Mouse (Mus musculus) T-helper 1 cell (primary cell): ENCODE measurements around the gene Olfr782.
"Not testable (repeated sequence)": the region's sequence is repeated elsewhere in the genome, so short reads cannot be mapped to it uniquely, and the experiment has no call there.

Source experiments
- in situ Hi-C: fragments of 300-600 bp; cut with MboI, MseI; formaldehyde crosslinking; loops from one replicate; pipeline ENCODE4 v1.15.1; 2025; ENCODE audit warnings: high pct_unique_total_duplicates

Olfr782 gene

DNA sequence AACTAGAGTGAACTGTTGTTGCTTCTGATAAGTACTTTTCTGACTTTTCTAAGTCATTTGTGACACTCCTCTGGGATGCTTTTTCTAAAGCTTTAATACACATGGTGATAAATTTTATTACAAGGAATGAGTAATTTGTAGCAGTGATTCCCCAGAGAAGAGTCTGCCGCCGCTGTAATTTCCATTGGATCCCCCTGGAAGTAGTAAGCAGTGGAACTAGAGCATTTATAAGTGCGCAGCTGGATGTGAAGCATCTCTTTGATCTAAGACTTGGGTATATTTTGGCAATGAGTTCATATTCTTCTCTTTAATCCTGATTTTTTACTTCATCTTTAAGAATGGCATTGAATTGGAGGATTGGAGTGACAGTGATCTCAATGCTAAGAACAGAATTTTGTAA, at the start of gene Olfr782:
Olfr782 (plus strand) TSS at position 301 of the 400 bp plus-strand sequence.
- in situ Hi-C loops, result no loop called here

DNA sequence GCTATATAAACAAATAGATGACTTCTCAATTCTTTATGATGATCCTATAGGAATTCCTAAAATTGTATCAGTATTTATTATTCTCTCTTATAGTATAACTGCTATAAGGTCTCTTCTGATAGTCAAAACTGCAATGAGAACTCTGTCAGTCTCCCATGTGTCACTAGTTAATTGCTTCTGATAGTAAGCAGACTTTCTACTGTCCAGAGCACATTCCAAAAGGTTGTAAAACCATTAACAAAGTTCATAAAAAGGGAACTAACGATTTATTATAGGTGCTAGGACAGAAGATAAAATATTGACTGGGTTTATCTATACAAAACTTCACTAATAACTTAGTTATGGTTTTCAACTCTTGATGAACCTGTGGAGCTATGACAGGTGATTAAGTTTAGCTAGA, 35.7 kb upstream of the Olfr782 start:
- in situ Hi-C loops, result loop anchor here (5.0 kb wide), 1 partner anchor 39 kb away; no protein-coding TSS in a partner anchor

DNA sequence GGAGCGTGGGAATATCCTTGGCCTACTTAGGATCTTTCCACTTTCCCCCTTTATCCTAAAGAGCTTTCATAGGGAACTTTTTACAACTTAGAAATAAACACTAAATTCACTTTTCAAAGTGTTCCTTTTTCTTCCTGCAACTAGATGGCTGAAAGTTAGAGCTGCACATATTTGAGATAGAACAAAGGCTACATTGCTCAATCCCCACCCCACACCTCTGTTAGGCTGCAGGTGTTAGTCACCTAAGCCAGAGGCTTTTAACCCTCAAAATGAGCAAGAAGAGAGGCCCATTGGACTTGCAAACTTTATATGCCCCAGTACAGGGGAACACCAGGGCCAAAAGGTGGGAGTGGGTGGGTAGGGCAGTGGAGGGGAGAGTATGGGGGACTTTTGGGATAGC, 35.1 kb upstream of the Olfr782 start:
- in situ Hi-C loops, result loop anchor here (5.0 kb wide), 1 partner anchor 39 kb away; no protein-coding TSS in a partner anchor

DNA sequence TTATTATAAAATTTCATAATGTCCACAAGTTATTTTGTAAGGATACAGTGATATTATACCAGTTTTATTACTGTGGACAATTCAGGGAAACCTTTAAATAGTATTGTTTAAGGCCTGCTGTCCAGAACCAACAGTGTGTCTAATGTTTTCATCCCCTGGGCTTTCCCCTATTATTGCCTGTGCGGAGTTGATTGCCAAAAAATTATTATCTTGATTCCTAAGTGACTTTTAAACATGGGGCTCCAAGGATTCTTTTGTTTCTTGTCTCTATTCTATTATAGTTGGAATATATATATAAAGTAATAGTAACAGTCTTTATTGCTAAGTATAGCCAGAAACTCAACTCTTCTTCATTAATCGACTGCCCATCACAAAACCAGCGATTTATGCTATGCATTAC, 30.8 kb upstream of the Olfr782 start, which contains the start of gene Olfr780:
Olfr780 (plus strand) TSS at position 301 of the 400 bp plus-strand sequence.
- in situ Hi-C loops, result no loop called here

DNA sequence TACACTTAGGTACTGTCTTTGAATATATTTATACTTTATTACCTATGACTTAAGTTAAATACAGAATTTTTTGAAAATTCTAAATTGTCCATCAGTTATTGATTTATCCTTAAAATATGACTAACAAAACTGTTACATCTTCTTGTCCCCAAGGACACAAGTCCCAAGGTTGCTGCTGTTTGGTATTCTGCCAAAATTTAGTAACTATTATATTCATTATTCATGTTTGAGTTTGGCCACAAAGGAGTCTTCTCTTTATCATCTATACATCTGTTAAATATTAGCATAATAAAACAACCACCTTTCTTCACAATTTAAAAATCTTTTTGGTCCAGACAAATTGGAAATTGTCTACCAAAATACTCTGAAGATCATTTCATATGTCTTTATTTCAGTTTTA, 20.1 kb upstream of the Olfr782 start, which contains the start of gene Olfr781:
Olfr781 (plus strand) TSS at position 301 of the 400 bp plus-strand sequence.
- in situ Hi-C loops, result no loop called here

DNA sequence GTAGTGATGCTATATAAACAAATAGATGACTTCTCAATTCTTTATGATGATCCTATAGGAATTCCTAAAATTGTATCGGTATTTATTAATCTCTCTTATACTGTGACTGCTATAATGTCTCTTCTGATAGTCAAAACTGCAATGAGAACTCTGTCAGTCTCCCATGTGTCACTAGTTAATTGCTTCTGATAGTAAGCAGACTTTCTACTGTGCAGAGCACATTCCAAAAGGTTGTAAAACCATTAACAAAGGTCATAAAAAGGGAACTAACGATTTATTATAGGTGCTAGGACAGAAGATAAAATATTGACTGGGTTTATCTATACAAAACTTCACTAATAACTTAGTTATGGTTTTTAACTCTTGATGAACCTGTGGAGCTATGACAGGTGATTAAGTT, 3.8 kb downstream of the Olfr782 start:
- in situ Hi-C loops, result loop anchor here (5.0 kb wide), 1 partner anchor 40 kb away; no protein-coding TSS in a partner anchor

DNA sequence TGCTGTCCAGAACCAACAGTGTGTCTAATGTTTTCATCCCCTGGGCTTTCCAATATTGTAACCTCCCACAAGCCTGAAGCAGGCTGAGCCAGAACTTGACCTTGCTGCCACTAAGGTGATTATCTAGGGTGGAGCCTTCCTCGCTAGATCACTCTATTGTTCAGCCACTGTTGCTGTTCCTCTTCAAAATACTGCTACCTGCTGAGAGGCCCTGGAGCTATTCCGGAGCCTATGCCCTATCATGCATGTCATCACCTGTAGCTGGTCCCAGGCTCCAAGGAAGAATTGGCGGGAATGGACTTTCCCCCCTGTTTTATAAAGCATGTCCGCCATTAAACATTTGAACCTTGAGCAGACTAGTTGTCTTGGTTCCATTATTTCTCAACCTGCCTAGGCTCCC, 7.8 kb downstream of the Olfr782 start:
- in situ Hi-C loops, result loop anchor here (5.0 kb wide), 1 partner anchor 94 kb away; no protein-coding TSS in a partner anchor

DNA sequence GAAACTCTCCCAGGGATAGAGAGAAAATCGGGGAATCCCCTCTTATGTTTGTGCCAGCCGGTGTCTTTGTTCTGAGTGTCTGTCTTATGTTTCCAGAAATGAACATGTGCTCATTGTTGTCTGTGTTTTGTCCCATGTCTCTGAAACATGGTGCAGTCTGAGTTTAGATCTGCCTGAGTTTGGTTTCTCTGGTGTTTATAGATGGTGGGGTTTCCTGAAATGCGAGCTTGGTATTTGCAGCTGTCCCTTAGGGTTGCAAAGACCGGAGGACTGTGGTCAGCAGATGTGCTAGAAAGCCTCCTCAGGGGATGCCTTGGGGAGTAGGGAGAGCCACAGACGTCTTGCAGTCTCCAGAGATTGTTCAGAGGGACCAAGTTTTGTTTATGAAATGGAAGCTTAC, 8.7 kb downstream of the Olfr782 start:
- in situ Hi-C loops, result loop anchor here (5.0 kb wide), 1 partner anchor 95 kb away; no protein-coding TSS in a partner anchor

DNA sequence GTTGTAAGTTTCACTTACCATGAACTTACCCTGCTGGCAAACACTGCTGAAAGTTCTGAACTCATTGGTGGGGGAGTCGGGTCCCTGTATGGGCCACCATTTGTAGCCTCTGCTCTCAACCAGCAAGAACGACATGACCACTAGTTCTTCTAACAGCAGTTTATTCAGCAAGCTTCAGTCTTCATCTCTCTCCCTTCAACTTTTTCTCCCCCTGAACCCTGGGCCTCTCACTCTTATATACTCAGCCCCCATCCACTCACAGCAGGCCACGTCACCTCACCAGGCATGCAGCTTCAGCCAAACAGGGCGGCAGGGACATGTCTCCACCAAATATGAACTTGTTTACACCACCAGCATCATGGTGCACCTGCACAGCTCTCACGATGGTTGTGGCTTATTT, 25.4 kb downstream of the Olfr782 start:
- in situ Hi-C loops, result not testable (repeated sequence)

DNA sequence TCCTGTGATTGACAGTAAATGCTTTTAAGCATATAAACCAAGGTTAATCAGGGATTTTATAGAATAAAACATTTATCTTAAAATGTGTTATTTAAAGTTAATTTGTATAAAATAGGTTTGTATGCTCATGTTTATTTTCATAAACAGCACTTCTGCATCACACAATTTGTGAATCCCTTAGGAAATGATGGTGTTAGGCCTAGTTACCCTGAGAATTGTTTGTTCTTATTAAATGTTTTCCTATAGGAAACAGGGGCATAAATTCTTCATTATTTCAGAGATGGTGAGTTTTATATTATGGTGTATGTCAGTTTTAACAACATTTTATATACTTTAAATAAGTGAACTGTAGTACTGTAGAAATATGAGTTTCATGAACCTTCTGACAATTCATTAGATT, 35.1 kb downstream of the Olfr782 start, which contains the start of gene Olfr784:
Olfr784 (plus strand) TSS at position 301 of the 400 bp plus-strand sequence.
- in situ Hi-C loops, result no loop called here

DNA sequence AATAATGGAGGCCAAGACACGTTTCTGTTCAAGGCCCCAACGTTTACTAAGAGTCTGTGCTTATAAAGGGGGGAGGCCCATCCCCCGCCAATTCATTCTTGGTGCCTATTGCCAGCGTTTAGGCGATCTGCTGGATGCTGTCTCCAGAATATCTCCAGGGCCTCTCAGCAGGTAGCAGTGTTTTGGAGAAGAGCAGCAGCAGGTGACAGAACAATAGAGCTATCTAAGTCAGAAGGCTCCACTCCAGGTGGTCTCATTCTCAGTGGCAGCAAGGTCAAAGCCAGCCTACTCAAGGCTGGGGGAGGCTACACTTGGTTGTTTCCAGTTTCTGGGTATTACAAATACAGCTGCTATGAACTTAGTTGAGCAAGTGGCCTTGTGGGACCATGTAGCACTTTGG, 52.2 kb downstream of the Olfr782 start:
- in situ Hi-C loops, result no loop called here
